Mouse (Mus musculus) adrenal gland, adult 10 weeks (tissue): ENCODE measurements around the gene Uncx. TPM values are rescaled to one million over a fixed set of nuclear protein-coding genes. Genes with fewer than 3 reads are reported as not detected.

Source experiments
- polyA plus RNA-seq: library from polyadenylated mRNA; stranded (reverse); fragments of 350-450 nt; fragmentation: Illumina TruSeq; extraction: RNeasy Lipid Tissue Mini Kit (QIAGEN cat#74804); gene quantifications from one replicate; pipeline ENCODE4 v1.2.3, GENCODE M21; 2014; ENCODE audit warnings: low read depth, low replicate concordance

The Uncx gene
- not detected for polyA plus RNA-seq

GRCm38 (mm10) chr5:139543214-139543613 is at the start of gene Uncx:
Uncx (plus strand) TSS chr5:139543494.

Other genes starting within 250 kb of the Uncx start
- gene Adap1, start 217.9 kb upstream of the Uncx start, polyA plus RNA-seq: not detected
- gene Cox19, start 192.1 kb upstream of the Uncx start, polyA plus RNA-seq: 20.6 TPM
- not detected for gene Cyp2w1, start 190.9 kb upstream of the Uncx start, polyA plus RNA-seq
- 4.9 TPM for gene Gpr146, start 165.8 kb upstream of the Uncx start, polyA plus RNA-seq
- not detected for gene C130050O18Rik, start 138.2 kb upstream of the Uncx start, polyA plus RNA-seq
- gene Gper1, start 120.3 kb upstream of the Uncx start, polyA plus RNA-seq: not detected
- gene 3110082I17Rik, start 83.0 kb upstream of the Uncx start, polyA plus RNA-seq: 0.99 TPM
- gene Zfand2a, start 58.9 kb upstream of the Uncx start, polyA plus RNA-seq: 31.7 TPM
- gene Micall2, start 192.8 kb downstream of the Uncx start, polyA plus RNA-seq: 0.64 TPM
- gene Ints1, start 232.2 kb downstream of the Uncx start, polyA plus RNA-seq: 0.58 TPM
- gene Mafk, start 248.0 kb downstream of the Uncx start, polyA plus RNA-seq: 12.7 TPM